Mouse (Mus musculus) urinary bladder, postnatal 10 days (tissue): ENCODE results near the gene Tbc1d25.

Experiments used
- DNase-seq: peaks from one replicate; pipeline ENCODE4 v3.0.0; 2022; ENCODE audit warnings: low spot score

Gene Tbc1d25

GRCm38 (mm10) chrX:8175504-8176385 lies at the start of gene Tbc1d25:
Tbc1d25 (minus strand) TSS chrX:8176181.
- peak; percentile 17 for DNase-seq

- DNase-seq = no peak
Observed at GRCm38 (mm10) chrX:8223473-8223872, 47.5 kb upstream of the Tbc1d25 start.

GRCm38 (mm10) chrX:8222678-8223421 lies 46.9 kb upstream of the Tbc1d25 start:
- DNase-seq = no peak

GRCm38 (mm10) chrX:8222296-8222677 lies 46.3 kb upstream of the Tbc1d25 start:
- DNase-seq = no peak

- no peak for DNase-seq
Observed at GRCm38 (mm10) chrX:8219651-8220050, 43.7 kb upstream of the Tbc1d25 start.

GRCm38 (mm10) chrX:8218114-8218513 lies 42.1 kb upstream of the Tbc1d25 start:
- DNase-seq = no peak

- DNase-seq = no peak
Observed at GRCm38 (mm10) chrX:8217383-8217782, 41.4 kb upstream of the Tbc1d25 start.

- no peak for DNase-seq
Observed at GRCm38 (mm10) chrX:8211490-8212207, 35.7 kb upstream of the Tbc1d25 start.

GRCm38 (mm10) chrX:8209720-8210119 lies 33.7 kb upstream of the Tbc1d25 start:
- no peak for DNase-seq

GRCm38 (mm10) chrX:8207224-8207623 lies 31.2 kb upstream of the Tbc1d25 start:
- no peak for DNase-seq

- no peak for DNase-seq
Observed at GRCm38 (mm10) chrX:8206694-8207197, 30.8 kb upstream of the Tbc1d25 start.

- DNase-seq = peak; percentile 34
Observed at GRCm38 (mm10) chrX:8206015-8206693, 30.2 kb upstream of the Tbc1d25 start, which contains the start of gene Porcn. Porcn (minus strand) TSS chrX:8206525.

GRCm38 (mm10) chrX:8205551-8205950 lies 29.6 kb upstream of the Tbc1d25 start:
- DNase-seq = no peak

GRCm38 (mm10) chrX:8205088-8205487 lies 29.1 kb upstream of the Tbc1d25 start:
- DNase-seq = no peak

GRCm38 (mm10) chrX:8204076-8204475 lies 28.1 kb upstream of the Tbc1d25 start:
- DNase-seq = no peak

- DNase-seq = no peak
Observed at GRCm38 (mm10) chrX:8203105-8203504, 27.1 kb upstream of the Tbc1d25 start.

- DNase-seq = no peak
Observed at GRCm38 (mm10) chrX:8193419-8193723, 17.4 kb upstream of the Tbc1d25 start, which contains the start of gene Ebp. Ebp (minus strand) TSS chrX:8193512.

- DNase-seq = peak; percentile 13
Observed at GRCm38 (mm10) chrX:8192640-8193418, 16.8 kb upstream of the Tbc1d25 start.

GRCm38 (mm10) chrX:8192126-8192639 lies 16.2 kb upstream of the Tbc1d25 start:
- no peak for DNase-seq

GRCm38 (mm10) chrX:8182871-8183540 lies 7.0 kb upstream of the Tbc1d25 start:
- DNase-seq = no peak
